Mouse (Mus musculus) lung, embryonic 16.5 days (tissue): ENCODE results near the gene Snrnp25. TPM values are rescaled to one million over a fixed set of nuclear protein-coding genes. Genes with fewer than 3 reads are reported as not detected.

Experiments
- ATAC-seq: fragments of 200-750 bp; cut with Nextera tagmentation; 2 replicates; pipeline ENCODE4 v1.8.0; 2017; ENCODE audit warnings: low read depth, mild to moderate bottlenecking, moderate library complexity
- H3K27ac ChIP-seq: fragments of 300-500 bp; sonication (generic); 2 replicates; pipeline ENCODE4 v1.5.1; 2014; ENCODE audit warnings: mild to moderate bottlenecking, control low read depth, low read length
- H3K27me3 ChIP-seq: fragments of 300-500 bp; sonication (generic); 2 replicates; pipeline ENCODE4 v1.6.1; 2014; ENCODE audit warnings: low read depth, low read length, mixed read lengths; ENCODE audit not compliant: control insufficient read depth, insufficient read depth
- H3K36me3 ChIP-seq: fragments of 300-500 bp; sonication (generic); 2 replicates; pipeline ENCODE4 v1.6.1; 2014; ENCODE audit warnings: low read length; ENCODE audit not compliant: control insufficient read depth, insufficient read depth
- H3K4me1 ChIP-seq: fragments of 300-500 bp; sonication (generic); replicated peaks from 2 replicates; pipeline ENCODE4 v1.6.1; 2014; ENCODE audit warnings: low read length, mixed read lengths; ENCODE audit not compliant: control insufficient read depth, insufficient read depth
- H3K4me2 ChIP-seq: fragments of 300-500 bp; sonication (generic); 2 replicates; pipeline ENCODE4 v1.6.1; 2014; ENCODE audit warnings: low read depth, low read length, control low read depth
- H3K4me3 ChIP-seq: fragments of 300-500 bp; sonication (generic); 2 replicates; pipeline ENCODE4 v1.5.1; 2014; ENCODE audit warnings: mild to moderate bottlenecking, low read length, control low read depth
- H3K9ac ChIP-seq: fragments of 300-500 bp; sonication (generic); 2 replicates; pipeline ENCODE4 v1.6.1; 2014; ENCODE audit warnings: low read length, control low read depth
- H3K9me3 ChIP-seq: fragments of 300-500 bp; sonication (generic); 2 replicates; pipeline ENCODE4 v1.6.1; 2016; ENCODE audit warnings: low read length; ENCODE audit not compliant: control insufficient read depth
- WGBS: fragments of 180-500 bp; shearing (Covaris S2); extraction: QIAGEN DNeasy Blood & Tissue Kit; methylation state at CpG from one replicate; pipeline ENCODE4 v1.1.7; 2014; 5-methylcytosine and 5-hydroxymethylcytosine counted together
- polyA plus RNA-seq: library from polyadenylated mRNA; unstranded; fragments of >200 nt; fragmentation: Nextera tagmentation; extraction: Ambion mirVana; gene quantifications from 2 replicates; pipeline ENCODE4 v1.2.1, GENCODE M21; 2015

Gene Snrnp25
- polyA plus RNA-seq, 1 experiment from 2014 or later, result 49.2 TPM

- Histone ChIP-seq H3K36me3 (peaks cover 7% of the 10 kb centered on the region; the same call in 1 of the 2 replicates), H3K4me1 (no peaks in the 10 kb centered on the region), H3K27me3 (no peaks in the 10 kb centered on the region), H3K9me3 (no peaks in the 10 kb centered on the region), H3K9ac (no peak overlapping the region), H3K4me3 (no peak overlapping the region), H3K27ac (no peak overlapping the region), H3K4me2 (no peak overlapping the region)
- no peak for ATAC-seq
- 90% methylated on average over 1 of the region's 1 CpGs for WGBS
These were observed 39.4 kb downstream of the Snrnp25 start for GRCm38 (mm10) chr11:32244617-32245016.

GRCm38 (mm10) chr11:32245614-32246013, 40.4 kb downstream of the Snrnp25 start:
- peaks cover 7% of the 10 kb centered on the region; the same call in 1 of the 2 replicates for H3K36me3 ChIP-seq
- H3K4me1 ChIP-seq, result no peaks in the 10 kb centered on the region
- H3K27ac ChIP-seq, result no peak overlapping the region
- WGBS, result 88% methylated on average over 6 of the region's 6 CpGs
- no peak overlapping the region for H3K4me3 ChIP-seq
- H3K9ac ChIP-seq, result no peak overlapping the region
- H3K9me3 ChIP-seq, result no peaks in the 10 kb centered on the region
- no peak overlapping the region for H3K4me2 ChIP-seq
- H3K27me3 ChIP-seq, result no peaks in the 10 kb centered on the region
- ATAC-seq, result no peak

GRCm38 (mm10) chr11:32247068-32247467, 41.9 kb downstream of the Snrnp25 start:
- Histone ChIP-seq H3K9me3 (no peaks in the 10 kb centered on the region), H3K4me2 (no peak overlapping the region), H3K36me3 (peaks cover 5% of the 10 kb centered on the region; the same call in 1 of the 2 replicates), H3K9ac (no peak overlapping the region), H3K27ac (no peak overlapping the region), H3K4me3 (no peak overlapping the region), H3K27me3 (no peaks in the 10 kb centered on the region), H3K4me1 (no peaks in the 10 kb centered on the region)
- ATAC-seq, result no peak

- Histone ChIP-seq H3K4me3 (no peak overlapping the region), H3K27ac (no peak overlapping the region), H3K9me3 (no peaks in the 10 kb centered on the region), H3K27me3 (no peaks in the 10 kb centered on the region), H3K4me1 (no peaks in the 10 kb centered on the region), H3K4me2 (no peak overlapping the region), H3K36me3 (peaks cover 5% of the 10 kb centered on the region; the same call in 1 of the 2 replicates), H3K9ac (no peak overlapping the region)
- ATAC-seq, result no peak
- 70% methylated on average over 3 of the region's 3 CpGs for WGBS
These were observed 43.1 kb downstream of the Snrnp25 start for GRCm38 (mm10) chr11:32248350-32248749.

- peaks cover 4% of the 10 kb centered on the region; the same call in 1 of the 2 replicates for H3K36me3 ChIP-seq
- 82% methylated on average over 8 of the region's 8 CpGs for WGBS
- ATAC-seq, result no peak
These were observed 45.9 kb downstream of the Snrnp25 start for GRCm38 (mm10) chr11:32250880-32251763.

GRCm38 (mm10) chr11:32253121-32253520, 47.9 kb downstream of the Snrnp25 start:
- Histone ChIP-seq H3K9ac (no peak overlapping the region), H3K4me3 (no peak overlapping the region)
- 93% methylated on average over 1 of the region's 1 CpGs for WGBS

More at GRCm38 (mm10) chr11:32250880-32251763, 45.9 kb downstream of the Snrnp25 start:
- Histone ChIP-seq H3K9ac (no peak overlapping the region), H3K9me3 (no peaks in the 10 kb centered on the region), H3K4me2 (no peak overlapping the region), H3K27me3 (no peaks in the 10 kb centered on the region), H3K27ac (no peak overlapping the region), H3K4me3 (no peak overlapping the region), H3K4me1 (no peaks in the 10 kb centered on the region)

GRCm38 (mm10) chr11:32256146-32256545, 50.9 kb downstream of the Snrnp25 start:
- WGBS, result 97% methylated on average over 1 of the region's 1 CpGs
- H3K9me3 ChIP-seq, result no peaks in the 10 kb centered on the region
- no peak for ATAC-seq
- no peak overlapping the region for H3K4me2 ChIP-seq
- H3K9ac ChIP-seq, result no peak overlapping the region
- no peak overlapping the region for H3K4me3 ChIP-seq
- peaks cover 4% of the 10 kb centered on the region; the same call in 1 of the 2 replicates for H3K36me3 ChIP-seq
- no peak overlapping the region for H3K27ac ChIP-seq
- H3K4me1 ChIP-seq, result no peaks in the 10 kb centered on the region
- H3K27me3 ChIP-seq, result no peaks in the 10 kb centered on the region

More at GRCm38 (mm10) chr11:32253121-32253520, 47.9 kb downstream of the Snrnp25 start:
- no peaks in the 10 kb centered on the region for H3K9me3 ChIP-seq
- no peaks in the 10 kb centered on the region for H3K4me1 ChIP-seq
- no peak for ATAC-seq
- no peak overlapping the region for H3K27ac ChIP-seq
- H3K27me3 ChIP-seq, result no peaks in the 10 kb centered on the region
- no peak overlapping the region for H3K4me2 ChIP-seq
- peaks cover 4% of the 10 kb centered on the region; the same call in 1 of the 2 replicates for H3K36me3 ChIP-seq

- Histone ChIP-seq H3K4me2 (no peak overlapping the region), H3K9ac (no peak overlapping the region), H3K27me3 (no peaks in the 10 kb centered on the region), H3K36me3 (peaks cover 4% of the 10 kb centered on the region; the same call in 1 of the 2 replicates), H3K4me1 (no peaks in the 10 kb centered on the region), H3K9me3 (no peaks in the 10 kb centered on the region), H3K27ac (no peak overlapping the region), H3K4me3 (no peak overlapping the region)
- 90% methylated on average over 3 of the region's 3 CpGs for WGBS
- ATAC-seq, result no peak
These were observed 51.4 kb downstream of the Snrnp25 start for GRCm38 (mm10) chr11:32256566-32256965.
